Mouse (Mus musculus): Measurements from ENCODE around the gene Krba1. TPM values are rescaled to one million over a fixed set of nuclear protein-coding genes. Genes with fewer than 3 reads are reported as not detected.

Gene Krba1
- polyA plus RNA-seq, 1 experiment, result 2.6 TPM

DNA sequence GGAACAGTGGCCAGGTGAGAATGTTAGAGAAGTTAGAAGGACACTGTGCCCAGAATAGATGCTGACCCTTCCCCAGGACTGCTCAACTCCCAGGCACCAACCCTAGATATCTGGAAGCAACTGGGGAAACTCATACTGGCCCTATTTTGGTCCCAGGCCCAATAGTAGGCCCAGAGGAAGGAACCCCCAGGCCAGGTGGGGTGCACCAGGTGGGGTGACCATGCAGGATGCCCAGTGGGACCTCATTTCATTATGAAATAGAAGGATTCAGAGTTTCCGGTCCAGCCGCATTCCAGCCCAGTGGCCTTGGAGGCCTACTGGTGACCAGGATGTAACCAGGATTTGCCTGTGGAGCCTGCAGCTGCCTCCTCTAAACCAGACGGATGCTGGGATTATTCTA is 51.5 kb downstream of the Krba1 start:
- no peak for TF ChIP-seq MYOG (IDR thresholded peaks at IDR 0.05; ENCODE audit: control insufficient read depth in 1 of 3, insufficient read depth in 1 of 3, insufficient read length in 2 of 3, low read depth in 2 of 3)
- TF ChIP-seq POLR2AphosphoS2 (IDR thresholded peaks at IDR 0.05; ENCODE audit: insufficient read length, low read depth), result no peak
- TF ChIP-seq SRF (IDR thresholded peaks at IDR 0.05; ENCODE audit: control insufficient read depth, insufficient read length, low read depth), result no peak
- no peak for TF ChIP-seq POLR2A (IDR thresholded peaks at IDR 0.05; ENCODE audit: insufficient read length, low read depth)
- no peak for TF ChIP-seq TCF12 (IDR thresholded peaks at IDR 0.05; ENCODE audit: insufficient read depth, poor library complexity, severe bottlenecking)
- no peak for TF ChIP-seq USF1 (IDR thresholded peaks at IDR 0.05; ENCODE audit: low read depth)
- no peak for TF ChIP-seq TCF3 (IDR thresholded peaks at IDR 0.05; ENCODE audit: insufficient read length, low read depth)
- no peak for TF ChIP-seq CEBPB (IDR thresholded peaks at IDR 0.05; ENCODE audit: insufficient read depth, poor library complexity, severe bottlenecking)
- no peak for TF ChIP-seq MAX (IDR thresholded peaks at IDR 0.05; ENCODE audit: low read depth)
- TF ChIP-seq MYOD1 (IDR thresholded peaks at IDR 0.05; ENCODE audit: control insufficient read depth in 1 of 3, insufficient read length in 2 of 3, low read depth in 2 of 3), result no peak
- H3K27me3 ChIP-seq (ENCODE audit: control insufficient read depth, insufficient read depth, insufficient read length), result peaks cover 7% of the 10 kb centered on the region

DNA sequence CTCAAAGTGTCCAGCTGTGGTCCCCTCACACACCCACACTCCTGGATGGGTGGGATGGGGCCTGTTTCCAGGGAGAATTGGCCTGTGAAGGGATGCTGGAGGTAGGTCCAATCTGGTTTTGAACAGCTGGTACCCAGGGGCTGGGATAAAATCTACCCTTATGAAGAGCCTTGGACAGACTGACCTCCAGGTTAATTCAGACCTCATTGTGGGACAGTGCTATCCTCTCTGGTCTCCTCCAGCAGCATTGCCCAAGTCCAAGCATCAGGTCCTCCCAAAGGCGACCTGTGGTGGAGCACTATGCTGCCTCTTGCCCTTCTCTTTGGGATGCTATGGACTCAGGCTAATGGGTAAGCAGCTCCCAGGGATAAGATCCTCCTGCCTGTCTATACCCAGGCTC is 52.5 kb downstream of the Krba1 start, which contains the start of gene Sspo:
TSS of gene Sspo (plus strand) at position 301 of the 400 bp plus-strand sequence.
- no peak within 1 kb of the TSS for H3ac ChIP-seq (ENCODE audit: control insufficient read depth, insufficient read length)
- H3K4me2 ChIP-seq (ENCODE audit: low read depth), result no peak within 1 kb of the TSS
- H3K36me3 ChIP-seq (ENCODE audit: control insufficient read depth, insufficient read depth), result no peaks in the 10 kb centered on the region
- peaks cover 7% of the 10 kb centered on the region for H3K27me3 ChIP-seq (ENCODE audit: control insufficient read depth, insufficient read depth, insufficient read length)
- TF ChIP-seq POLR2A (IDR thresholded peaks at IDR 0.05; ENCODE audit: insufficient read length, low read depth), result no peak
- no peak for TF ChIP-seq SRF (IDR thresholded peaks at IDR 0.05; ENCODE audit: control insufficient read depth, insufficient read length, low read depth)
- TF ChIP-seq TCF3 (IDR thresholded peaks at IDR 0.05; ENCODE audit: insufficient read length, low read depth), result no peak
- no peak for TF ChIP-seq MYOG (IDR thresholded peaks at IDR 0.05; ENCODE audit: control insufficient read depth in 1 of 3, insufficient read depth in 1 of 3, insufficient read length in 2 of 3, low read depth in 2 of 3)
- TF ChIP-seq REST (IDR thresholded peaks at IDR 0.05; ENCODE audit: insufficient read depth, insufficient read length), result no peak
- TF ChIP-seq E2F4 (IDR thresholded peaks at IDR 0.05; ENCODE audit: insufficient read depth), result no peak
- TF ChIP-seq USF1 (IDR thresholded peaks at IDR 0.05; ENCODE audit: low read depth), result no peak
- no peak for TF ChIP-seq POLR2AphosphoS2 (IDR thresholded peaks at IDR 0.05; ENCODE audit: insufficient read length, low read depth)
- TF ChIP-seq MAX (IDR thresholded peaks at IDR 0.05; ENCODE audit: low read depth), result no peak
- TF ChIP-seq MYOD1 (IDR thresholded peaks at IDR 0.05; ENCODE audit: control insufficient read depth in 1 of 3, insufficient read length in 2 of 3, low read depth in 2 of 3), result no peak
- TF ChIP-seq TCF12 (IDR thresholded peaks at IDR 0.05; ENCODE audit: insufficient read depth, poor library complexity, severe bottlenecking), result no peak
- no peak for TF ChIP-seq CEBPB (IDR thresholded peaks at IDR 0.05; ENCODE audit: insufficient read depth, poor library complexity, severe bottlenecking)
- H3K4me3 ChIP-seq, result no peak within 1 kb of the TSS
- no peaks in the 10 kb centered on the region for H3K79me2 ChIP-seq (ENCODE audit: control insufficient read depth, insufficient read depth)

More for the DNA sequence above, 51.5 kb downstream of the Krba1 start:
- H3ac ChIP-seq (ENCODE audit: control insufficient read depth, insufficient read length), result no peak overlapping the region
- H3K4me2 ChIP-seq (ENCODE audit: low read depth), result no peak overlapping the region
- H3K4me3 ChIP-seq, result no peak overlapping the region
- H3K79me2 ChIP-seq (ENCODE audit: control insufficient read depth, insufficient read depth), result no peaks in the 10 kb centered on the region
- H3K36me3 ChIP-seq (ENCODE audit: control insufficient read depth, insufficient read depth), result no peaks in the 10 kb centered on the region

DNA sequence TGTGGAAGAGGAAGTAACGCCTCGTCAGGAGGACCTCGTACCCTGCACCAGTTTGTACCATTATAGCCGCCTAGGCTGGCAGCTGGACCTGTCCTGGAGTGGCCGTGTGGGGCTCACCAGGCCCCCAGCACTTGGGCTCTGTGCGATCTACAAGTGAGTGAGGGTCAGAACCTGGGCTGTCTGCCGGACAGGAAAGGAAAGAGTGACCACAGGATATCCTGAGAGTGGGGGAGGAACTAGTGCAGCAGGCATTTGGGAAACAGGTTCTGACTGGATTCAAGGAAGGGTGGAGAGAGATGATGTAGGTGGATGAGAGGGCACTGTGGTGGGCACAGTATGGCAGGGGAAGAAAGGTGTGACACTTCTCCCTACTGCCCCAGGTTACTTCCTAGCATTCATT is 53.1 kb downstream of the Krba1 start:
- no peaks in the 10 kb centered on the region for H3K36me3 ChIP-seq (ENCODE audit: control insufficient read depth, insufficient read depth)
- no peak for TF ChIP-seq MYOD1 (IDR thresholded peaks at IDR 0.05; ENCODE audit: control insufficient read depth in 1 of 3, insufficient read length in 2 of 3, low read depth in 2 of 3)
- no peak for TF ChIP-seq USF1 (IDR thresholded peaks at IDR 0.05; ENCODE audit: low read depth)
- no peak for TF ChIP-seq MYOG (IDR thresholded peaks at IDR 0.05; ENCODE audit: control insufficient read depth in 1 of 3, insufficient read depth in 1 of 3, insufficient read length in 2 of 3, low read depth in 2 of 3)
- TF ChIP-seq CEBPB (IDR thresholded peaks at IDR 0.05; ENCODE audit: insufficient read depth, poor library complexity, severe bottlenecking), result no peak
- TF ChIP-seq TCF12 (IDR thresholded peaks at IDR 0.05; ENCODE audit: insufficient read depth, poor library complexity, severe bottlenecking), result no peak

DNA sequence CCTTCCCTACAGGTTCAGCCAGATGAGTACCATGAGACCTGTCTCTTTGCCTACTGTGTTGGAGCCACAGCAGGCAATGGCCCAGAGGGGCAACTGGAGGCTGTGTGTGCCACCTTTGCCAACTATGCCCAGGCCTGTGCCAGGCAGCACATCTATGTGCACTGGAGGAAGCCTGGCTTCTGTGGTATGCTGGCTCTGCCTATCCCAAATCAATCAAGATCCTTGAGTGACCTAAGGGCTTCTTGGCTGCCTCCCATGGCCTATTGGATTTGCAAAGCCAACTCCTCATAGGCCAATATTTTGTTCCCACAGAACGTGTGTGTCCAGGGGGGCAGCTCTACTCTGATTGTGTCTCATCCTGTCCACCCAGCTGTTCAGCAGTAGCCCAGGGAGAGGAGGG is 56.8 kb downstream of the Krba1 start:
- Histone ChIP-seq H3K36me3 (ENCODE audit: control insufficient read depth, insufficient read depth) (no peaks in the 10 kb centered on the region), H3K4me3 (no peak overlapping the region), H3K27me3 (ENCODE audit: control insufficient read depth, insufficient read depth, insufficient read length) (peaks cover 26% of the 10 kb centered on the region), H3ac (ENCODE audit: control insufficient read depth, insufficient read length) (no peak overlapping the region), H3K79me2 (ENCODE audit: control insufficient read depth, insufficient read depth) (no peaks in the 10 kb centered on the region), H3K4me2 (ENCODE audit: low read depth) (no peak overlapping the region)
- TF ChIP-seq MYOG (IDR thresholded peaks at IDR 0.05; ENCODE audit: control insufficient read depth in 1 of 3, insufficient read depth in 1 of 3, insufficient read length in 2 of 3, low read depth in 2 of 3) (no peak), MYOD1 (IDR thresholded peaks at IDR 0.05; ENCODE audit: control insufficient read depth in 1 of 3, insufficient read length in 2 of 3, low read depth in 2 of 3) (no peak), E2F4 (IDR thresholded peaks at IDR 0.05; ENCODE audit: insufficient read depth) (no peak)

More for the DNA sequence above, 53.1 kb downstream of the Krba1 start:
- no peak overlapping the region for H3ac ChIP-seq (ENCODE audit: control insufficient read depth, insufficient read length)
- H3K4me3 ChIP-seq, result no peak overlapping the region
- no peaks in the 10 kb centered on the region for H3K79me2 ChIP-seq (ENCODE audit: control insufficient read depth, insufficient read depth)
- H3K27me3 ChIP-seq (ENCODE audit: control insufficient read depth, insufficient read depth, insufficient read length), result peaks cover 7% of the 10 kb centered on the region
- H3K4me2 ChIP-seq (ENCODE audit: low read depth), result no peak overlapping the region

DNA sequence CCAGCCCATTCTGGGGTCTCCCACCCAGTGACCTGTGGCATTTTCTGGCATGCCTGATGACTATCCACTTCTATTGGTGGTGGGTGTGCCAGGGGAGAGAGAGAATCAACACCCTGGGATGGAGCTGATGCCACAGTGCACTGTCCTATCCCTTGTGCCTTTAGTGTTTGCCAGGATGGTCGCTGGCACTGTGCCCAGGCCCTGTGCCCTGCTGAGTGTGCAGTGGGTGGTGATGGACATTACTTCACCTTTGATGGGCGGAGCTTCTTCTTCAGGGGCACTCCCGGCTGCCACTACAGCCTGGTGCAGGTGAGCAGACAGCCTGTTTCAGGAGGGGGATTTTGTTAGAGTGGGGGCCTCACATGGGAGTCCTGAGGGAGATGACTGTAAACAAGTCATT is 57.4 kb downstream of the Krba1 start:
- peaks cover 31% of the 10 kb centered on the region for H3K27me3 ChIP-seq (ENCODE audit: control insufficient read depth, insufficient read depth, insufficient read length)
- no peaks in the 10 kb centered on the region for H3K79me2 ChIP-seq (ENCODE audit: control insufficient read depth, insufficient read depth)
- no peak overlapping the region for H3K4me3 ChIP-seq
- TF ChIP-seq SRF (IDR thresholded peaks at IDR 0.05; ENCODE audit: control insufficient read depth, insufficient read length, low read depth), result no peak
- no peak for TF ChIP-seq CEBPB (IDR thresholded peaks at IDR 0.05; ENCODE audit: insufficient read depth, poor library complexity, severe bottlenecking)
- no peak for TF ChIP-seq REST (IDR thresholded peaks at IDR 0.05; ENCODE audit: insufficient read depth, insufficient read length)
- TF ChIP-seq USF1 (IDR thresholded peaks at IDR 0.05; ENCODE audit: low read depth), result no peak
- no peak overlapping the region for H3K4me2 ChIP-seq (ENCODE audit: low read depth)
- H3ac ChIP-seq (ENCODE audit: control insufficient read depth, insufficient read length), result no peak overlapping the region
- H3K36me3 ChIP-seq (ENCODE audit: control insufficient read depth, insufficient read depth), result no peaks in the 10 kb centered on the region
